Mouse (Mus musculus) limb, embryonic 12.5 days (tissue): Measurements from ENCODE around the gene Tifa. TPM values are rescaled to one million over a fixed set of nuclear protein-coding genes. Genes with fewer than 3 reads are reported as not detected.
A peak's percentile ranks its signal among the peaks of the same experiment; 100 is the strongest.

ENCODE experiments used
- ATAC-seq: fragments of 200-750 bp; cut with Nextera tagmentation; 2 replicates; pipeline ENCODE4 v1.8.0; 2017; ENCODE audit warnings: low read depth, moderate TSS enrichment; ENCODE audit not compliant: insufficient number of reproducible peaks, insufficient read depth, low FRiP score, low TSS enrichment
- H3K27ac ChIP-seq: fragments of 300-500 bp; sonication (generic); 2 replicates; pipeline ENCODE4 v1.5.1; 2016; ENCODE audit warnings: mild to moderate bottlenecking, moderate library complexity
- H3K27me3 ChIP-seq: fragments of 300-500 bp; sonication (generic); 2 replicates; pipeline ENCODE4 v1.6.1; 2016; ENCODE audit warnings: mild to moderate bottlenecking, moderate library complexity
- H3K36me3 ChIP-seq: fragments of 300-500 bp; sonication (generic); 2 replicates; pipeline ENCODE4 v1.6.1; 2016; ENCODE audit warnings: mild to moderate bottlenecking, moderate library complexity
- H3K4me1 ChIP-seq: fragments of 300-500 bp; sonication (generic); replicated peaks from 2 replicates; pipeline ENCODE4 v1.6.1; 2016
- H3K4me2 ChIP-seq: fragments of 300-500 bp; sonication (generic); 2 replicates; pipeline ENCODE4 v1.6.1; 2016; ENCODE audit warnings: mild to moderate bottlenecking, moderate library complexity
- H3K4me3 ChIP-seq: fragments of 300-500 bp; sonication (generic); replicated peaks from 2 replicates; pipeline ENCODE4 v1.5.1; 2016; ENCODE audit warnings: mild to moderate bottlenecking
- H3K9ac ChIP-seq: fragments of 300-500 bp; sonication (generic); replicated peaks from 2 replicates; pipeline ENCODE4 v1.6.1; 2016; ENCODE audit warnings: mild to moderate bottlenecking, moderate library complexity
- H3K9me3 ChIP-seq: fragments of 300-500 bp; sonication (generic); 2 replicates; pipeline ENCODE4 v1.6.1; 2016; ENCODE audit warnings: mild to moderate bottlenecking, moderate library complexity
- WGBS: fragments of 180-500 bp; shearing (Covaris S2); methylation state at CpG from one replicate; pipeline ENCODE4 v1.1.7; 2016; 5-methylcytosine and 5-hydroxymethylcytosine counted together
- polyA plus RNA-seq: library from polyadenylated mRNA; unstranded; fragments of >200 nt; fragmentation: Nextera tagmentation; extraction: Ambion mirVana; gene quantifications from 2 replicates; pipeline ENCODE4 v1.2.1, GENCODE M21; 2016

The Tifa gene
- polyA plus RNA-seq, 1 experiment from 2014 or later, result 1.6 TPM

GRCm38 (mm10) chr3:127826503-127826902, 36.9 kb downstream of the Tifa start:
- no peak overlapping the region for H3K9ac ChIP-seq
- H3K27ac ChIP-seq, result no peak overlapping the region
- peaks cover 11% of the 10 kb centered on the region for H3K36me3 ChIP-seq
- peaks cover 21% of the 10 kb centered on the region for H3K4me1 ChIP-seq
- no peaks in the 10 kb centered on the region for H3K27me3 ChIP-seq
- WGBS, result 77% methylated on average over 7 of the region's 7 CpGs
- H3K4me2 ChIP-seq, result no peak overlapping the region
- H3K9me3 ChIP-seq, result no peaks in the 10 kb centered on the region
- H3K4me3 ChIP-seq, result no peak overlapping the region
- ATAC-seq, result no peak

GRCm38 (mm10) chr3:127827123-127827522, 37.5 kb downstream of the Tifa start:
- Histone ChIP-seq H3K27ac (no peak overlapping the region), H3K4me3 (no peak overlapping the region), H3K9me3 (no peaks in the 10 kb centered on the region), H3K27me3 (no peaks in the 10 kb centered on the region), H3K4me1 (peaks cover 21% of the 10 kb centered on the region), H3K36me3 (peaks cover 10% of the 10 kb centered on the region), H3K9ac (no peak overlapping the region), H3K4me2 (no peak overlapping the region)
- ATAC-seq, result no peak
- WGBS, result 53% methylated on average over 7 of the region's 7 CpGs

GRCm38 (mm10) chr3:127830183-127830582, 40.6 kb downstream of the Tifa start:
- H3K27ac ChIP-seq, result no peak overlapping the region
- H3K4me1 ChIP-seq, result peaks cover 10% of the 10 kb centered on the region
- H3K36me3 ChIP-seq, result 0 out of 2 replicates have a peak, but pooled peaks cover 7% of the 10 kb centered on the region
- 78% methylated on average over 10 of the region's 10 CpGs for WGBS
- no peak for ATAC-seq
- no peaks in the 10 kb centered on the region for H3K9me3 ChIP-seq
- H3K9ac ChIP-seq, result no peak overlapping the region
- H3K27me3 ChIP-seq, result no peaks in the 10 kb centered on the region
- no peak overlapping the region for H3K4me3 ChIP-seq
- no peak overlapping the region for H3K4me2 ChIP-seq

- H3K4me3 ChIP-seq, result no peak overlapping the region
- no peak overlapping the region for H3K4me2 ChIP-seq
- no peak overlapping the region for H3K27ac ChIP-seq
- H3K27me3 ChIP-seq, result no peaks in the 10 kb centered on the region
- 0 out of 2 replicates have a peak, but pooled peaks cover 7% of the 10 kb centered on the region for H3K36me3 ChIP-seq
- no peaks in the 10 kb centered on the region for H3K9me3 ChIP-seq
- no peak overlapping the region for H3K9ac ChIP-seq
- ATAC-seq, result no peak
- WGBS, result 69% methylated on average over 6 of the region's 6 CpGs
- H3K4me1 ChIP-seq, result peaks cover 19% of the 10 kb centered on the region
Measured at GRCm38 (mm10) chr3:127831079-127831478, 41.5 kb downstream of the Tifa start.

GRCm38 (mm10) chr3:127834040-127834439, 44.4 kb downstream of the Tifa start:
- Histone ChIP-seq H3K9me3 (no peaks in the 10 kb centered on the region), H3K27me3 (no peaks in the 10 kb centered on the region), H3K36me3 (0 out of 2 replicates have a peak, but pooled peaks cover 7% of the 10 kb centered on the region), H3K9ac (no peak overlapping the region), H3K4me1 (peaks cover 12% of the 10 kb centered on the region), H3K27ac (no peak overlapping the region), H3K4me3 (no peak overlapping the region), H3K4me2 (no peak overlapping the region)
- no peak for ATAC-seq
- 87% methylated on average over 4 of the region's 4 CpGs for WGBS

- H3K4me1 ChIP-seq, result peaks cover 12% of the 10 kb centered on the region
- H3K4me2 ChIP-seq, result 0 out of 2 replicates have a peak overlapping the region, but pooled peaks have one; percentile 15
- H3K4me3 ChIP-seq, result no peak overlapping the region
- no peak for ATAC-seq
- no peak overlapping the region for H3K27ac ChIP-seq
- H3K36me3 ChIP-seq, result 0 out of 2 replicates have a peak, but pooled peaks cover 7% of the 10 kb centered on the region
- H3K9ac ChIP-seq, result no peak overlapping the region
- 87% methylated on average over 6 of the region's 6 CpGs for WGBS
- H3K9me3 ChIP-seq, result no peaks in the 10 kb centered on the region
- H3K27me3 ChIP-seq, result no peaks in the 10 kb centered on the region
Measured at GRCm38 (mm10) chr3:127835594-127835993, 46.0 kb downstream of the Tifa start.

GRCm38 (mm10) chr3:127836798-127837153, 47.2 kb downstream of the Tifa start:
- Histone ChIP-seq H3K4me2 (peak overlapping the region; percentile 80), H3K4me1 (peaks cover 12% of the 10 kb centered on the region), H3K36me3 (0 out of 2 replicates have a peak, but pooled peaks cover 3% of the 10 kb centered on the region), H3K4me3 (peak overlapping the region; percentile 94), H3K27ac (peak overlapping the region; percentile 90), H3K9ac (peak overlapping the region; percentile 91), H3K9me3 (no peaks in the 10 kb centered on the region), H3K27me3 (no peaks in the 10 kb centered on the region)
- 3% methylated on average over 17 of the region's 17 CpGs for WGBS
- no peak for ATAC-seq

GRCm38 (mm10) chr3:127837154-127837865, 47.7 kb downstream of the Tifa start, which contains the start of gene Ap1ar:
TSS of gene Ap1ar (minus strand) at chr3:127837523.
- no peaks in the 10 kb centered on the region for H3K27me3 ChIP-seq
- H3K4me1 ChIP-seq, result peaks cover 12% of the 10 kb centered on the region
- peak; percentile 97 for ATAC-seq
- peak within 1 kb of the TSS; percentile 80 for H3K4me2 ChIP-seq
- peak within 1 kb of the TSS; percentile 91 for H3K9ac ChIP-seq
- H3K27ac ChIP-seq, result peak within 1 kb of the TSS; percentile 90
- WGBS, result under 1% methylated on average over 89 of the region's 89 CpGs
- H3K36me3 ChIP-seq, result no peaks in the 10 kb centered on the region
- no peaks in the 10 kb centered on the region for H3K9me3 ChIP-seq
- H3K4me3 ChIP-seq, result peak within 1 kb of the TSS; percentile 94

GRCm38 (mm10) chr3:127837972-127838644, 48.5 kb downstream of the Tifa start:
- WGBS, result 32% methylated on average over 8 of the region's 8 CpGs
- H3K4me2 ChIP-seq, result peak overlapping the region; percentile 80
- H3K9ac ChIP-seq, result peak overlapping the region; percentile 67
- no peaks in the 10 kb centered on the region for H3K27me3 ChIP-seq
- peaks cover 12% of the 10 kb centered on the region for H3K4me1 ChIP-seq
- peak overlapping the region; percentile 90 for H3K27ac ChIP-seq
- ATAC-seq, result peak; percentile 5; the same call in 1 of the 2 replicates
- no peaks in the 10 kb centered on the region for H3K9me3 ChIP-seq
- H3K36me3 ChIP-seq, result no peaks in the 10 kb centered on the region
- H3K4me3 ChIP-seq, result peak overlapping the region; percentile 94

- Histone ChIP-seq H3K9ac (no peak overlapping the region), H3K36me3 (no peaks in the 10 kb centered on the region), H3K4me1 (no peaks in the 10 kb centered on the region; the same call in 1 of the 2 replicates), H3K27me3 (no peaks in the 10 kb centered on the region; the same call in 1 of the 2 replicates), H3K4me2 (no peak overlapping the region), H3K4me3 (no peak overlapping the region), H3K27ac (no peak overlapping the region), H3K9me3 (peaks cover 6% of the 10 kb centered on the region; the same call in 1 of the 2 replicates)
- 82% methylated on average over 8 of the region's 8 CpGs for WGBS
- no peak for ATAC-seq
Measured at GRCm38 (mm10) chr3:127841926-127842325, 52.3 kb downstream of the Tifa start.

GRCm38 (mm10) chr3:127843324-127843940, 53.8 kb downstream of the Tifa start:
- Histone ChIP-seq H3K9me3 (peaks cover 6% of the 10 kb centered on the region; the same call in 1 of the 2 replicates), H3K4me3 (no peak overlapping the region), H3K4me1 (no peaks in the 10 kb centered on the region), H3K36me3 (no peaks in the 10 kb centered on the region), H3K4me2 (no peak overlapping the region), H3K9ac (no peak overlapping the region), H3K27me3 (no peaks in the 10 kb centered on the region; the same call in 1 of the 2 replicates), H3K27ac (no peak overlapping the region)
- 79% methylated on average over 2 of the region's 2 CpGs for WGBS
- ATAC-seq, result no peak
